Mouse (Mus musculus): Measurements from ENCODE around the gene Ehbp1l1. TPM values are rescaled to one million over a fixed set of nuclear protein-coding genes. Genes with fewer than 3 reads are reported as not detected.

Gene Ehbp1l1
- polyA plus RNA-seq, 1 experiment from 2014 or later, result 21.2 TPM

DNA sequence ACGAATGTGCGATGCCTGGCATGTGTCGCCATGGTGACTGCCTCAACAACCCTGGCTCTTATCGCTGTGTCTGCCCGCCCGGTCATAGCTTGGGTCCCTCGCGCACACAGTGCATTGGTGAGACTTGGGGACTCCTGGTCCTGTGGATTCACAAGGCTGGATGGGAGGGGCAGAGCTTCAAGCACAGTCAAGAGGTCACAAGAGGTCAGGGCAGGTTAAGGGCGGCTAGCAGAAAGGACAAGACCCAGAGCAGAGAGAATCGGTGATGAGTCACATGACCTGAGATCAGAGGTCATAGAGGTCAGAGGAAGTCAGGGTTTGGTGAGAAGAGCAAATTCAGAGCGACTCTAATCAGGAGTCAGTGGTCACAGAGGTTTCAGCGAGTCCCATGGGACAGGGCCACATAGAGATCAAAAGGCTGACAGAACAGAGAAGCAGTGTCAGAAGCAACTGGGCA lies 20.8 kb upstream of the Ehbp1l1 start:
- WGBS, result 37% methylated on average over 12 of the region's 12 CpGs
- Histone ChIP-seq H3K27me3 (peaks cover 81% of the 10 kb centered on the region), H3K9me3 (no peaks in the 10 kb centered on the region), H3K4me3 (no peak overlapping the region), H3K4me2 (replicated peaks) (no peak overlapping the region), H3K9ac (no peak overlapping the region), H3K36me3 (peaks cover 48% of the 10 kb centered on the region), H3K27ac (no peak overlapping the region), H3K4me1 (peaks cover 58% of the 10 kb centered on the region)
- no peak for ATAC-seq (ENCODE audit: low FRiP score, low read depth)

DNA sequence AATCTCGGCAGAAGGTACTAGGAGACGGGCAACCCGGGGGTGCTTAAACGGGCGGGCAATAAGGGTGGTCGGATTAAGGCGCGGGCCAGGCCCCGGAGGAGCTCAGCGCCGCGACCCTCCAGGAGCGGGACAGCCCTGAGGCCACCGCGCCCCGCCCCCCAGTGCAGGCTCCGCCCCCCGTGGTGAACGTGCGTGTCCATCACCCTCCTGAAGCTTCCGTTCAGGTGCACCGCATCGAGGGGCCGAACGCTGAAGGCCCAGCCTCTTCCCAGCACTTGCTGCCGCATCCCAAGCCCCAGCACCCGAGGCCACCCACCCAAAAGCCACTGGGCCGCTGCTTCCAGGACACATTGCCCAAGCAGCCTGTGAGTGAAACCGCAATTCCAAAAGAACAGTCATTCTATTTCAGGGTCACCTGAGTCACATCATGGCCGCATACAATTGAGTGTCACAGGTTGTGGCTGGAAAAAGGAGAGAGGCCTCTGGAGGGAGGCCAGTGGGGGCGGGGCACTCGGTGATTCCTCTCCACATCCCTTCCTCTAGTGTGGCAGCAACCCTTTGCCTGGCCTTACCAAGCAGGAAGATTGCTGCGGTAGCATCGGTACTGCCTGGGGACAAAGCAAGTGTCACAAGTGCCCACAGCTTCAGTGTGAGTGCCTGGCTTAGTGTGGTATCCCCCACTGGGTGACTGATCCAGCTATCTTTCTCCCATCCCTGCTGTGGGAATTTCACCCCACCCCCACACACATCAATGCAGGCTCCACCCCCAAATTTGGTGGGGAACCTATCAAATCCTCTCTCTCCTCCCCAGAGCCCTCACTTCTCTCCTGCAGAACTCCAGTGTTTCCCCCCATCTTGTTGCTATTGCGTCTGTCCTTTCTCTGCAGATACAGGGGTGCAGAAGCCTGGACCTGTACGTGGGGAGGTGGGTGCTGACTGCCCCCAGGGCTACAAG lies 19.9 kb upstream of the Ehbp1l1 start:
- H3K36me3 ChIP-seq, result peaks cover 39% of the 10 kb centered on the region
- ATAC-seq (ENCODE audit: low FRiP score, low read depth), result no peak
- 6% methylated on average over 36 of the region's 36 CpGs for WGBS
- H3K9ac ChIP-seq, result peak overlapping the region; percentile 65
- no peak overlapping the region for H3K27ac ChIP-seq
- peak overlapping the region; percentile 33 for H3K4me3 ChIP-seq
- H3K9me3 ChIP-seq, result no peaks in the 10 kb centered on the region
- peaks cover 54% of the 10 kb centered on the region for H3K4me1 ChIP-seq
- peaks cover 72% of the 10 kb centered on the region for H3K27me3 ChIP-seq
- peak overlapping the region; percentile 66 for H3K4me2 ChIP-seq (replicated peaks)

DNA sequence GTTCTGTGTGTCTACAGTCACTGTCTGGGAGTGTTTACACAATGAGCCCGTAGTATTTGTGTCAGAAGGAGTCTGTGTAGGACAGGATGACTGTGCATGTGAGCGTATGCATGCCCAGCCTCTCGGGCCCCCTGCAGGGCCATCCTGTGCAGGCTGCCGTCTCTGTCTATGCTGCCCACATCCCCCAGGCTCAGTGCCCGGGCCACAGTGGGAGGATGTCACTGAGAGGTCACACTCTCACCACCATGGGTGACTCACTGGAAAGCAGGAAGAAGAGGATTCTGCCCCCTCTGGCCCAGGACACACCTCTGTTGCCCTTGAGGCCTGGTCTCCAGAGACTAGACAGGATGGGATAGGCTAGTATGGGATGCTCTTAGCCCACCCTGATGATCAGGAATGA lies 17.5 kb upstream of the Ehbp1l1 start:
- no peak for ATAC-seq (ENCODE audit: low FRiP score, low read depth)
- 53% methylated on average over 5 of the region's 5 CpGs for WGBS
- peak overlapping the region; percentile 97 for H3K9ac ChIP-seq

DNA sequence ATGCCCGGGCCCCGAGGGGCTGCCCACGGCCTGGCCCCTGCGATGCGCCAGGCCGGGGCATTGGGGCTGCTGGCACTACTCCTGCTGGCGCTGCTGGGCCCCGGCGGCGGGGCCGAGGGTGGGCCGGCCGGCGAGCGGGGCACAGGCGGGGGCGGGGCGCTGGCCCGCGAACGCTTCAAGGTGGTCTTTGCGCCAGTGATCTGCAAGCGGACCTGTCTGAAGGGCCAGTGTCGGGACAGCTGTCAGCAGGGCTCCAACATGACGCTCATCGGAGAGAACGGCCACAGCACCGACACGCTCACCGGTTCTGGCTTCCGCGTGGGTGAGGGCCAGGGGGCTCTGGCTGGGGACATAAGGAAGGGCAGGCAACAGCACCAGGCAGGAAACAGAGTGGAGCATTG lies 16.1 kb upstream of the Ehbp1l1 start:
- H3K9me3 ChIP-seq, result no peaks in the 10 kb centered on the region
- H3K9ac ChIP-seq, result peak overlapping the region; percentile 97
- peak overlapping the region; percentile 98 for H3K27ac ChIP-seq
- peak overlapping the region; percentile 93 for H3K4me2 ChIP-seq (replicated peaks)
- H3K4me3 ChIP-seq, result peak overlapping the region; percentile 93
- H3K27me3 ChIP-seq, result peaks cover 43% of the 10 kb centered on the region
- H3K4me1 ChIP-seq, result peaks cover 69% of the 10 kb centered on the region
- peaks cover 9% of the 10 kb centered on the region for H3K36me3 ChIP-seq
- peak; percentile 22; the same call in 1 of the 2 replicates for ATAC-seq (ENCODE audit: low FRiP score, low read depth)
- WGBS, result under 1% methylated on average over 32 of the region's 32 CpGs

More for the DNA sequence above, 17.5 kb upstream of the Ehbp1l1 start:
- Histone ChIP-seq H3K36me3 (peaks cover 21% of the 10 kb centered on the region), H3K4me2 (replicated peaks) (peak overlapping the region; percentile 93), H3K4me1 (peaks cover 69% of the 10 kb centered on the region), H3K4me3 (peak overlapping the region; percentile 93), H3K27me3 (peaks cover 53% of the 10 kb centered on the region), H3K27ac (no peak overlapping the region), H3K9me3 (no peaks in the 10 kb centered on the region)

DNA sequence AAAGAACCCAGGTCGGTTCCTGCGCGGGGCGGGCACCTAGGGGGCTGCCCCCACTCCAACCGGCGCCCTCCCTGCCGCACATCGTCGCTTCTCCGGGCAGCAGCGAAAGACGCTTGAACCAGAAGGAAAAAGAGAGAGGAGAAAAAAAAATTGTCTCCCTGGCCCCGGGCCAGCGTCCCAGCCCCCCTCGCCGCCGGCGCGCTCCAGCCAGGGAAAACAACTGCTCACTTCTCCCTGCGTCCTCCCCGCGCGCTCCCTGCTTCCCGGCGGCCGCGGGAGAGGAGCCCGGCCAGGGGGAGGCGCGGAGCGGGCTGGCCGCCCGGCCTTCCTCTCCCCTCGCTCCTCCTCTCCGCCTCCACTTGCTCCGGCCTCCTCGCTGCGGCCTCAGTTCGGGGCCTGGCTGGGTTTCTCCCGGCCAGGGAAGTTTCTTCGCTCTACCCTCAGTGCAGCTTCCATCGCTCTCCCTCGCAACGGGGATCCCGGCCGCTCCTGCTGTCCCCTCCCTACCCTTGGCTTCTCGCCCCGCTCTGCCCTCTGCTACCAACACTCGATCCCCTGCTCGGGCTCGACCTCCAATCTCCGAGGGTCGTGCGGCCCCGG lies 15.6 kb upstream of the Ehbp1l1 start:
- Histone ChIP-seq H3K4me1 (peaks cover 68% of the 10 kb centered on the region), H3K9me3 (no peaks in the 10 kb centered on the region), H3K9ac (peak overlapping the region; percentile 97), H3K27ac (peak overlapping the region; percentile 98), H3K27me3 (peaks cover 39% of the 10 kb centered on the region), H3K4me3 (peak overlapping the region; percentile 93), H3K4me2 (replicated peaks) (peak overlapping the region; percentile 93), H3K36me3 (peaks cover 4% of the 10 kb centered on the region)
- ATAC-seq (ENCODE audit: low FRiP score, low read depth), result peak; percentile 74
- WGBS, result under 1% methylated on average over 40 of the region's 55 CpGs

DNA sequence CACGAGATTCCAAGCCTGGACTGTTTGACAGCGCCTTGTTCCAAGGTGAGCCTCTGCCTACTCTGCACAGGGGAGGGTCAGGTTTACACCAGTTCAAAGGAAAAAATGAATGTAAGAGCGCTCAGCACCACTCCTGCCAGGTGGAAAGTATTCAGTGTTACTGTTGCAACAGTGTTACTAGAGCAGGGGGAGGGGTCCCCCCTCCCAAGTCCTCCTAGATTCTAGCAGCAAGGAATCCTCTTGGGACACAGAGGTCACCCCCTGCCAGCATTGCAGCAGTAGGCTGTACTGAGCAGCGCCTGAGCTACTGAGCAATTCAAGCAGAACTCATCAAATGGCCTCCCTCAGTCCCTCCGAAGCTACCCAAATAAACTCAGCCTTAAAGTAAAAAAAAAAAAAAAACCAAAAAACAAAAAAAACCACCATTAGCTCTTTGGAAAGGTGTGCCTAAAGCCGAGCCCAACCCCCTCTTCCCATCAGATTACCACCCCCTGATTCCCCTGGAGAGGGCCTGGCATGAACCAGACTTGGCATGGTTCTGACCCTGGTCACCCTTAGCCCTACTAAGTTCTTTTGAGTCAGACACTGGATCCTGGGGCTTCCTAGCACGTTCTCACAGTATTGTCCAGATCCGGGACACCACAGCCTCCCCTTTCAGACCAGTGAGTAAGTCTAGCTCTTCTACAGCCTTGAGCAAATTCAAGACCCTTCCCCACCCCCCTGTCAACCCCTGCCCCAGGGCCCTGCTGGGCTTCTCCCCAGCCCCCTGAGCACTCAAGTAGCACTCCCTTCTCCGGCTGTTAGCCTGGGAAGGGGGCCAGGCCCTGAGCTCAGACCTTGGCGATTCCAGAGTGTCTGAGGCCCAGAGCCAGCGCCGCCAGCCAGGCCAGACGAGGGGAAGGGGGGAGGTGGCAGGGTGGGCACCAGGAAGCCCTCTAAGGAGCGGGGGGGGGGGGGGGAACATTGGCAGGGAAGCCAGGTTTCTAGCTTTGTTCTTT lies 14.5 kb upstream of the Ehbp1l1 start, which contains the start of gene Ltbp3:
TSS of gene Ltbp3 (plus strand) at position 585 of the 998 bp plus-strand sequence.
- Histone ChIP-seq H3K9me3 (no peaks in the 10 kb centered on the region), H3K36me3 (no peaks in the 10 kb centered on the region), H3K9ac (peak within 1 kb of the TSS; percentile 97), H3K4me2 (replicated peaks) (peak within 1 kb of the TSS; percentile 93), H3K27me3 (peaks cover 28% of the 10 kb centered on the region), H3K27ac (peak within 1 kb of the TSS; percentile 98), H3K4me1 (peaks cover 57% of the 10 kb centered on the region), H3K4me3 (peak within 1 kb of the TSS; percentile 93)
- peak; percentile 77 for ATAC-seq (ENCODE audit: low FRiP score, low read depth)
- WGBS, result 25% methylated on average over 10 of the region's 14 CpGs

DNA sequence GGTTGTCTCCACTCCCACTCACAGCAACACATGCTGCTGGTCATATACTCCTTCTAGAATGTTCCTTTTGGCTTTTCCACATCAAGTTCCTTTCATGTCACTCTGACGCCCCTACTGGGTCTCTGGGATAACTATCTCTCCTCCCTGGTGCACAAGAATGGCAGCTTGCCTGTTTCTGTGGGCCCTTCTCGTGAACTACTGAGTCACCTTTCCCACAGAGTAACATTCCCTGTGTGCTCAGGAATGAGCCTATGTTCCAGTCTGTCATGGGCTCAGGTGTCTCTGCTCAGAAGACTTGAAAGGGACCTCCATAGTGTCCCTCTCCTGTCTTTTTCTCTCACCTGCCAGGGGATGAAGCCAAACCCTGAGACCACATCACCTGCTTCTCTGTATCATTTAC lies 13.3 kb upstream of the Ehbp1l1 start:
- ATAC-seq (ENCODE audit: low FRiP score, low read depth), result no peak
- peaks cover 16% of the 10 kb centered on the region for H3K27me3 ChIP-seq
- WGBS, result 63% methylated on average over 2 of the region's 2 CpGs

DNA sequence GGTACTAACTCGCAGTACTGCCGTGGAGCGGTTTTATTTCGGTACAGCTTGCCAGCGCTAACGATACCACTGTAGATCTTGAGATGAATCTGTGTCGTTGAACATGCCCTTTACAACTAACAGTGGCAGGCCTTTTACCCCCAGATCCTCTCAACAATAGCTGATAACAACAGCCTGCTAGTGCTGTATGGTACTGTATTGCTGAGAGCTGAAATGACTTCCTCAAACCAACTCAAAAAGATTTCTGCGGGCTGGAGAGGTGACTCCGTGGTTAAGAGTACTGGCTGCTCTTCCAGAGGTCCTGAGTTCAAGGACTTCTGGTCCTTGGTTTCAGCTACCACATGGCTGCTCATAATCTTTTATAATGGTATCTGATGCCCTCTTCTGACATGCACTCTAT lies 8.2 kb upstream of the Ehbp1l1 start:
- WGBS, result 81% methylated on average over 9 of the region's 9 CpGs
- Histone ChIP-seq H3K27ac (no peak overlapping the region), H3K4me2 (replicated peaks) (no peak overlapping the region), H3K4me1 (peaks cover 22% of the 10 kb centered on the region), H3K36me3 (0 out of 2 replicates have a peak, but pooled peaks cover 3% of the 10 kb centered on the region), H3K9me3 (no peaks in the 10 kb centered on the region), H3K4me3 (no peak overlapping the region), H3K27me3 (0 out of 2 replicates have a peak, but pooled peaks cover 5% of the 10 kb centered on the region), H3K9ac (no peak overlapping the region)
- no peak for ATAC-seq (ENCODE audit: low FRiP score, low read depth)

More for the DNA sequence above, 13.3 kb upstream of the Ehbp1l1 start:
- Histone ChIP-seq H3K9ac (no peak overlapping the region), H3K4me1 (peaks cover 45% of the 10 kb centered on the region), H3K27ac (no peak overlapping the region), H3K9me3 (no peaks in the 10 kb centered on the region), H3K4me3 (no peak overlapping the region), H3K4me2 (replicated peaks) (no peak overlapping the region), H3K36me3 (no peaks in the 10 kb centered on the region)

DNA sequence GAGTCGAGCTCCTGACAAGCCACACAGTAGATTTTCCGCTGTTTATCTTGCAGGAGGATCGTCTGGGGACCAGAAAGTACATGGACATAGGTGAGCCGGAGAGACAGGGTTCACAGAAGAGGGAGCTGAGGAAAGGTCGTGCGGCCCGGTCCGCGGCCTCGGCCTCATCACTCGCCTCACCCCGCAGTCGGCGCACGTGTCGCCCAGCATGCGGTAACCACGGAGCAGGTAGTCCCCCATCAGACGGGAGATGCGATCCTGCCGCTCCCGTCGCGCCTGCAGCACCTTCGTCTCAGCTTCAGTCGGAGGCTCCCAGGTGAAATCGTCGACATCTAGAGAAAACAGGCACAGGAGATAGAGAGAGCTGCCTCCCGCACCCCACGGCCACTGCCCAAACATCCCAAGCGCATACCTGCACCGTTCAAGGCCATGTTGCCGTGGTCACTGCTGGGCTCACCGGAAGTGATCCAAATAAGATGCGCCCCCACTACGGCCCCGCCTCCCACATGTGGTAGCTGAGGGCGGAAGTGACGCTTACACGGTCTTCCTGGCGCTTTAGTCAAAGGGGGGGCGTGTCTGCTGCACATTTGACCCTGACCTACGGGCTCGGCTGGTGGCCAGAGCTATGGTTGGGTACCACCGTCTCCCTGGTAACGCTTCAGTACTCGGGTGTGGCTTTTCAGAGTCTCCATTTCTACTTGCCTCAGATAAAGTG lies 5.3 kb upstream of the Ehbp1l1 start:
- H3K9ac ChIP-seq, result peak overlapping the region; percentile 82
- H3K4me1 ChIP-seq, result peaks cover 43% of the 10 kb centered on the region
- peak; percentile 89 for ATAC-seq (ENCODE audit: low FRiP score, low read depth)
- no peaks in the 10 kb centered on the region for H3K9me3 ChIP-seq
- under 1% methylated on average over 47 of the region's 47 CpGs for WGBS
- H3K27me3 ChIP-seq, result no peaks in the 10 kb centered on the region
- H3K36me3 ChIP-seq, result peaks cover 3% of the 10 kb centered on the region; the same call in 1 of the 2 replicates
- peak overlapping the region; percentile 97 for H3K4me3 ChIP-seq
- H3K27ac ChIP-seq, result peak overlapping the region; percentile 35; the same call in 1 of the 2 replicates
- H3K4me2 ChIP-seq (replicated peaks), result peak overlapping the region; percentile 99

DNA sequence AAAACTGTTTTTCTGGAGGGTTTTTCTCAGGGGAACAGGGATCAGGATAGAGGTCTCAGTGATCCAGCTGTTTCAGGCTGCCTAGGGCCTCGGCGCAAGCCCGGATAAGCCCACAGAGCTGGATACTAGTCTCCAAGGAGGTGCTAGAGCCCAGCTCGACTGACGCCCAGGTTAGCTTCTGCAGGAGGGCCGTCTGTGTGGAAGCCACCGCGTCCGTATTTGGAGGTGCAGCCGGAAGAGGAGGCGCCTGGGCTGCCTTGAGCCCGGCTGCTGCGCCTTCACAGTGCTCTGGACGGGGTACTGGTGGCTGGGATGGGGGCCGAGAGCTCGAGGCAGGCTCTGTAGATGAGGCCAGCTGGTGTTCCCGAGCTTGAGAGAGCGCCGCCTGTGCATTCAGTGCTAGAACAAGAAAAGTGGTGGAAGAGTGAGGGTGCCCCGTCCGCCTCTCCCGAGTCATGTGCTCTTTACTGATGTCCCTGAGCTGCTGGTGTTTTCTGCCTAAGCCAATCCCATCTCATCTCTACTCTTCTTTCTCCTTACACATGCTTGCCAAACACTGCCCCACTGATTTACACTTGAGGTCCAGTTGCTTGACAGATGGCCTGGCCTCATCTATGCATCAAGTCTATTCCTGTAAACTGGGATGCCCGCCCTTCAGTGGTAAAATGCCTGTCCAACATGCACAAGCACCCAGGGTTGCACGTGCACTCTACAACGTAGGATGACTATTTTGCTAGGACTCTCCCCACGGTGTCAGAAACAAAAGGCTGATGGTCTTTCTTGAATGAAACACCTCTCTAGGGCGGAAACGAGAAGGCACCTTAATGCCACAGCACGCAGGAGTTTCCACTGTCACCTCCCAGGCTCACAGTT lies 4.4 kb upstream of the Ehbp1l1 start:
- WGBS, result 73% methylated on average over 29 of the region's 29 CpGs
- Histone ChIP-seq H3K4me1 (peaks cover 52% of the 10 kb centered on the region), H3K4me2 (replicated peaks) (peak overlapping the region; percentile 99), H3K27ac (no peak overlapping the region), H3K9me3 (no peaks in the 10 kb centered on the region), H3K36me3 (peaks cover 3% of the 10 kb centered on the region; the same call in 1 of the 2 replicates), H3K9ac (peak overlapping the region; percentile 82), H3K4me3 (peak overlapping the region; percentile 97), H3K27me3 (no peaks in the 10 kb centered on the region)
- no peak for ATAC-seq (ENCODE audit: low FRiP score, low read depth)
